Mouse (Mus musculus): ENCODE measurements around the gene Rarres2.

DNA sequence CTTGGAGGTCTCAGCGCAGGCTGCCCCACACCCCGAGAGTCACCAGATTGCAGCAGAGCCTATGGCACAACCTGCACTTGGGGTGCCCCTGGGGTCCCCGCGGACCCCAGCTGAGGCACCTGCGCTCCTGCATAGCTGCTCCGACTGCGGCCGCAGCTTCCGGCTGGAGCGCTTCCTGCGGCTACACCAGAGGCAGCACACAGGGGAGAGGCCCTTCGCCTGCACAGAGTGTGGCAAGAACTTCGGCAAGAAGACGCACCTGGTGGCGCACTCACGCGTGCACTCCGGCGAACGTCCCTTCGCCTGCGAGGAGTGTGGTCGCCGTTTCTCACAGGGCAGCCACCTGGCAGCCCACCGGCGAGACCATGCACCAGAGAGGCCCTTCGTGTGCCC is 24.6 kb upstream of the Rarres2 start:
- no peak for TF ChIP-seq ZNF384 (IDR thresholded peaks at IDR 0.05; ENCODE audit: low read depth, low read length)
- no peak for TF ChIP-seq HCFC1 (IDR thresholded peaks at IDR 0.05; ENCODE audit: borderline replicate concordance, insufficient read depth, low read length)
- TF ChIP-seq ZC3H11A (IDR thresholded peaks at IDR 0.05; ENCODE audit: borderline replicate concordance, low read depth, low read length) = no peak

Measured in ES-E14 (cell line).